Mouse (Mus musculus): ENCODE data around the gene Tfr2. TPM values are rescaled to one million over a fixed set of nuclear protein-coding genes. Genes with fewer than 3 reads are reported as not detected.

The Tfr2 gene
- polyA plus RNA-seq, 1 experiment: 0.52 TPM

DNA sequence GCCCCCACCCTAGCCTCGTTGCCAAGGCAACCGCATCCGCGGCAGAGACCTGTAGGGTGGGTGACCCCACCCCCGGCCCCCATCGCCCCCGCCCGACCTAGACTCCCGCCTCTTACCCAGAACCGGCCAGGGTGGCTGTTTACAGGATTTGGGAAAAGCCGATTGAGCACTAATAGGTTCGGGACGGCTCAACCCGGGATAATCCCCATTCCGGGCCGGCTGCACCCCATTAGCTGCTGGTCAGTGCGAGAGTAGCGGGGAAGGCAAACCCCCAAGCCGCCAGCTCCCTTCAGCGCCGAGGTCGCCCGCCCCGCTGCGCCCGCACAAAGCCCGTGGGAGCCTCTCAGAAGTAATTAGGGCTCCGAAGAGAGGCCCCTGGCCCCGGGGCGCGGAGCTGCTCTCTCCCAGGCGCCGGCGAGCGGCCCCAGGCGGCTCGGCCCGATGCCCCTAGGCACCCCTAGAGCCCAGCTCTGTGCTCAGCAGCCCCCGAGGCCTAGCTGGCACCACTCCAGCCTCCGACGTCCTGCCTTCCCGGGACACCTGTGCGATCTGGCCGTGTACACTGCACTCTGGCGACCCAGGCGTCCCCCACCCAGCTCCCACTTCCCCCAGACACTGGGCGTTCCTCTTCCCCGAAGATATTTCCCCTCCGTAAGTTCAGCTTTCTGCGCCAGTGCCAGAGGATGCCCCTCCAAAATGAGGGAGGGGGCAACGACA lies 38.1 kb upstream of the Tfr2 start:
- Histone ChIP-seq H3K4me1 (ENCODE audit: control insufficient read depth, insufficient read depth, insufficient read length, low read length) (peaks cover 6% of the 10 kb centered on the region), H3K27ac (ENCODE audit: insufficient read depth, low read depth, low read length) (peak overlapping the region; percentile 85), H3K27me3 (ENCODE audit: control insufficient read depth, insufficient read depth, low read length) (no peaks in the 10 kb centered on the region), H3K4me3 (ENCODE audit: low read depth, low read length) (peak overlapping the region; percentile 88), H3K36me3 (ENCODE audit: control insufficient read depth, insufficient read depth, low read length) (peaks cover 36% of the 10 kb centered on the region)
- under 1% methylated on average over 51 of the region's 51 CpGs for WGBS
- TF ChIP-seq CTCF (IDR thresholded peaks at IDR 0.05; ENCODE audit: extremely low read depth, insufficient read length, insufficient replicate concordance, low read depth, low read length) (no peak), POLR2A (IDR thresholded peaks at IDR 0.05; ENCODE audit: low read depth, low read length) (no peak)

DNA sequence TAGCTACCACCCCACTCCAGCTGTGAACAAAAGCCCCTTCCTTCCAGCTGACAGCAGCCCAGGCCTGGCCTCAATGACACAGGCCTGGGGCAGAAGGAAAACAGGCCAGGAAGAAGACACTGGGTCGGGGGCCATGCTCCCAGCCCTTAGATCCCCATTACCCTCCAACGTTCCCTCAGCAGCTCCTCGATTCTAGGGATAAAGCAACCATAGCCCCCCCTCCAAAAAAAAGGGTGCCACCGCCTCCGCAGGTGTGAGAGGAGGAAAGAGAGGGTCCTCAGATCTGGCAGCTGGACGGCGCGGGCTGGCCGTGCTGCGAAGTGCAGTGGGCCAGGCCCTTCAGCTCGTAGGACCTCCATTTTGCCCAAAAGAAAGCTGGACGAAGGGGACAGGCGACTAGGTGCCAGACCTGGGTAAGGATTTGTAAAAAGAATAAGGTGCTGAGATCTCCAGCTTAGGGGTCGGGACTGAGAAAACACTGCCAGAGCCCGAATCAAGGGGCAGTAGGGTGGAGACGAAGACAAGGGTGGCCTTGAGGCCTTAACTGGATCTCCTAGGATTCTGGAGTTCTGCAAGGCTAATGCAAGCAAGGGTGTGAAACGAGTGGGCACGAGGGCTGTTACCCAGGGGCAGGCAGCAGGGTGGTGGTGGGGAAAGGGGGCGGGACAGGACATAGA lies 37.4 kb upstream of the Tfr2 start:
- TF ChIP-seq POLR2A (IDR thresholded peaks at IDR 0.05; ENCODE audit: low read depth, low read length): no peak
- no peak for TF ChIP-seq CTCF (IDR thresholded peaks at IDR 0.05; ENCODE audit: extremely low read depth, insufficient read length, insufficient replicate concordance, low read depth, low read length)
- Histone ChIP-seq H3K4me3 (ENCODE audit: low read depth, low read length) (peak overlapping the region; percentile 88), H3K4me1 (ENCODE audit: control insufficient read depth, insufficient read depth, insufficient read length, low read length) (peaks cover 6% of the 10 kb centered on the region), H3K36me3 (ENCODE audit: control insufficient read depth, insufficient read depth, low read length) (peaks cover 30% of the 10 kb centered on the region), H3K27me3 (ENCODE audit: control insufficient read depth, insufficient read depth, low read length) (no peaks in the 10 kb centered on the region), H3K27ac (ENCODE audit: insufficient read depth, low read depth, low read length) (peak overlapping the region; percentile 85)
- under 1% methylated on average over 19 of the region's 19 CpGs for WGBS

DNA sequence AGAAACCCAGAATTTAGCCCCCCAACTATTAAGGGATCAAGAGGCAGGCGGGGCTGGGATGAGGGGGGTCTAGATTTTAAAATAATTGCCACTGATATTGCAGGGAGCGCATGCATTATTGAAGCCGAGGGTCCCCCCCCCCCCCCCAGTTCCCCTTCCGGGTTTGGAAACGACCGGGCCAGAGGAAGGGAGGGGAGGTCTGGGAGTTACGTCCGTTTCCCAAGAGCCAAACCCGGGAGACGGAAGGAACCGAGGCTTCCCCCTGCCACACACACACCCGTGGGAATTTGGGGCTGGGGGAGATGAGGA lies 36.9 kb upstream of the Tfr2 start:
- TF ChIP-seq POLR2A (IDR thresholded peaks at IDR 0.05; ENCODE audit: low read depth, low read length) (no peak), CTCF (IDR thresholded peaks at IDR 0.05; ENCODE audit: extremely low read depth, insufficient read length, insufficient replicate concordance, low read depth, low read length) (no peak)
- Histone ChIP-seq H3K4me3 (ENCODE audit: low read depth, low read length) (peak overlapping the region; percentile 88), H3K27ac (ENCODE audit: insufficient read depth, low read depth, low read length) (peak overlapping the region; percentile 93), H3K4me1 (ENCODE audit: control insufficient read depth, insufficient read depth, insufficient read length, low read length) (peaks cover 6% of the 10 kb centered on the region), H3K27me3 (ENCODE audit: control insufficient read depth, insufficient read depth, low read length) (no peaks in the 10 kb centered on the region), H3K36me3 (ENCODE audit: control insufficient read depth, insufficient read depth, low read length) (peaks cover 25% of the 10 kb centered on the region)
- WGBS: 0% methylated on average over 12 of the region's 12 CpGs

DNA sequence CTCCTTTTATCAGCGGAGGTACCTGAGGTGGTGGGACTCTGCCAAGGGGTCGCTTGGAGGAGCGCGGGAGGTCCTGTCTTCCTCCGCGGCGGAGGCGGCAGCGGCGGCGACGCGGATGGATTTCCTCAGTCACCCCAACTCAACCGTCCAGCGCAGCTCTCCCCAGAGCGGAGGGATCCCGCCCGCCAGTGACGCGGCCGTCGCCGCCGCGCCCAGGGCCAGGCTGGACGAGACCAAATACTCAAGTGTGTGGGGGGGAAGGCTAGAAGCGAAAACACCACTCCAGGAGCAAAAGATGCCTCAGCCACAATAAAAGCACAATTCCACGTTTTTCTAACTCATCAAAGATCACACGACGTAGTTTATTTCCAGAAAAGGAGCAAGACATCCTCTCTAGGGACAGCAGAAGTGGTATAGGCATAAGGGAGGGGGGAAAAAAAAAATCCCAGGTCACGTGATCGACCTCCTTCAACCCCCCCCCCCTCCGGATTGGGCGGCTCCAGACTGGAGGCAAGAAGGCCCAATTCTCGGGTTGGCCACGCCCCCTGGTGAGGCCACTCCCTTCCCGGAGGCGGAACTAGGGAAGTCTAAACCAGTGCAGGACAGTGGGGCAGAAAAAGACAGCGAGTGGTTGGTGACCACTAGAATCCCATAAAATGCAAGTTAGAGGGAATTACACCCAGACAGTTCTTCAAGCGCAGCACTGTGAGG lies 36.4 kb upstream of the Tfr2 start, which contains the start of the genes Epo and Gnb2:
Gene Epo, minus strand, starts transcription at position 126 of the 711 bp plus-strand sequence.
Gene Gnb2, minus strand, starts transcription at position 394 of the 711 bp plus-strand sequence.
- Histone ChIP-seq H3K27me3 (ENCODE audit: control insufficient read depth, insufficient read depth, low read length) (no peaks in the 10 kb centered on the region), H3K4me3 (ENCODE audit: low read depth, low read length) (peak within 1 kb of the TSS; percentile 88), H3K36me3 (ENCODE audit: control insufficient read depth, insufficient read depth, low read length) (peaks cover 20% of the 10 kb centered on the region), H3K4me1 (ENCODE audit: control insufficient read depth, insufficient read depth, insufficient read length, low read length) (peaks cover 6% of the 10 kb centered on the region), H3K27ac (ENCODE audit: insufficient read depth, low read depth, low read length) (peak within 1 kb of the TSS; percentile 93)
- no peak for TF ChIP-seq CTCF (IDR thresholded peaks at IDR 0.05; ENCODE audit: extremely low read depth, insufficient read length, insufficient replicate concordance, low read depth, low read length)
- peak; percentile 91 for TF ChIP-seq POLR2A (IDR thresholded peaks at IDR 0.05; ENCODE audit: low read depth, low read length)
- under 1% methylated on average over 40 of the region's 40 CpGs for WGBS

DNA sequence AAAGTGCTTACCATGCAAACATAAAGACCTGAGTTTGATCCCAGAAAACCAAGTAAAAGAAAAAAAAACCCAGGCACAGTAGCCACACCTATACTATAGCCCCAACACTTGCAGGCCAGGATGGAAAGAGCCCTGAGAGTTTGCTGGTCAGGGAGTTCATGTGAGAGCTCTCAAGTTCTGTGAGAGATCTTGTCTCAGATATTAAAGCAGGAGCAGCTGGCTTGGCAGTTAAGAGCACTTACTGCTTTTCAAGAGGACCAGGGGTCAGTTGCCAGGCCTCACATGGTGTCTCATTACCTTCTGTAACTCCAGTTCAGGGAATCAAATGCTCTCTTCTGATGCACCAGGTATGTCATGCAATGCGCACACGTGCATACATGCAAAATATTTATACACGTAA lies 34.9 kb upstream of the Tfr2 start:
- 71% methylated on average over 3 of the region's 3 CpGs for WGBS
- H3K4me3 ChIP-seq (ENCODE audit: low read depth, low read length): no peak overlapping the region
- TF ChIP-seq CTCF (IDR thresholded peaks at IDR 0.05; ENCODE audit: extremely low read depth, insufficient read length, insufficient replicate concordance, low read depth, low read length) (no peak), POLR2A (IDR thresholded peaks at IDR 0.05; ENCODE audit: low read depth, low read length) (no peak)
- no peaks in the 10 kb centered on the region for H3K27me3 ChIP-seq (ENCODE audit: control insufficient read depth, insufficient read depth, low read length)
- H3K4me1 ChIP-seq (ENCODE audit: control insufficient read depth, insufficient read depth, insufficient read length, low read length): peaks cover 8% of the 10 kb centered on the region
- H3K36me3 ChIP-seq (ENCODE audit: control insufficient read depth, insufficient read depth, low read length): peaks cover 5% of the 10 kb centered on the region
- H3K27ac ChIP-seq (ENCODE audit: insufficient read depth, low read depth, low read length): peak overlapping the region; percentile 65

DNA sequence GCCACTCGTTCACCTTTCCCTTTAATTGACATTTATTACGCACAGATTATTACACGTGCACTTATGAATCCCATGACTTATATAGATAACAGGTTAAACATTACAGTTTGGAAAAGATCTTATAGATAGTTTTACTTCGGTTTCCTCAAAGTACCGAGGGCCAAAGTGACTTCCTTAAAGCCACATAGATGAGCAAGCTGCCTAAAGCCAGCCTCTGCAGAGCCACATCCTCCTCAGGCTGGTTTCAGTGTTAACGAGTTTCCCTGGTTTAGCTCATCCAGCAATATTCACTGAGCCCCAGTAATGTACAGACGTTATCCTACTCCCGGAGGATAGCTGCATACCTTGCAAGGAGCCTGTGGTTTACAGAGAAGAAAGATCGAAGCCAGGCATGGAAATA lies 34.3 kb upstream of the Tfr2 start:
- 0 out of 2 replicates have a peak overlapping the region, but pooled peaks have one; percentile 65 for H3K27ac ChIP-seq (ENCODE audit: insufficient read depth, low read depth, low read length)
- WGBS: 23% methylated on average over 9 of the region's 9 CpGs
- H3K36me3 ChIP-seq (ENCODE audit: control insufficient read depth, insufficient read depth, low read length): no peaks in the 10 kb centered on the region
- H3K4me3 ChIP-seq (ENCODE audit: low read depth, low read length): no peak overlapping the region
- no peaks in the 10 kb centered on the region for H3K27me3 ChIP-seq (ENCODE audit: control insufficient read depth, insufficient read depth, low read length)
- TF ChIP-seq CTCF (IDR thresholded peaks at IDR 0.05; ENCODE audit: extremely low read depth, insufficient read length, insufficient replicate concordance, low read depth, low read length): no peak
- no peak for TF ChIP-seq POLR2A (IDR thresholded peaks at IDR 0.05; ENCODE audit: low read depth, low read length)
- H3K4me1 ChIP-seq (ENCODE audit: control insufficient read depth, insufficient read depth, insufficient read length, low read length): peaks cover 6% of the 10 kb centered on the region; the same call in 1 of the 2 replicates

DNA sequence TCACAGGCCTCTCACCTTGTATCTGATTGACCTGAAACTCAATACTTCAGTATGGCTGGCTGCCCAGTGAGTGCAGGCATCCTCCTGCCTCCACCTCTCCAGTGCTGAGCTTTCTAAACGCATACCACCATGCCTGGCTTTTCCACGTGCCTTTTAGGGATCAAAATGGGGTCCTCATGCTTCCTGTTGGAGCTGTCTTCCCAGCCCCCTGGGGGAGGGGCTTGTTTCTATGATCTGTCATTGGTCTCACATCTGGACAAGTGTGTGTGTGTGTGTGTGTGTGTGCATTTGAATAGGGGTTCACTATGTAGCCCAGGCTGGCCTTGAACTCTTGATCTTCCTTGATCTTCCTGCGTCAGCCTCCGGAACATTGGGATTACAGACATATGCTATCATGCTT lies 32.2 kb upstream of the Tfr2 start:
- H3K4me1 ChIP-seq (ENCODE audit: control insufficient read depth, insufficient read depth, insufficient read length, low read length): peaks cover 6% of the 10 kb centered on the region; the same call in 1 of the 2 replicates
- H3K27me3 ChIP-seq (ENCODE audit: control insufficient read depth, insufficient read depth, low read length): no peaks in the 10 kb centered on the region
- no peak overlapping the region for H3K27ac ChIP-seq (ENCODE audit: insufficient read depth, low read depth, low read length)
- TF ChIP-seq CTCF (IDR thresholded peaks at IDR 0.05; ENCODE audit: extremely low read depth, insufficient read length, insufficient replicate concordance, low read depth, low read length) (no peak), POLR2A (IDR thresholded peaks at IDR 0.05; ENCODE audit: low read depth, low read length) (no peak)
- 72% methylated on average over 4 of the region's 4 CpGs for WGBS
- no peak overlapping the region for H3K4me3 ChIP-seq (ENCODE audit: low read depth, low read length)
- no peaks in the 10 kb centered on the region for H3K36me3 ChIP-seq (ENCODE audit: control insufficient read depth, insufficient read depth, low read length)
